Mouse (Mus musculus) forebrain, embryonic 12.5 days (tissue): ENCODE results near the gene Rps6ka5. TPM values are rescaled to one million over a fixed set of nuclear protein-coding genes. Genes with fewer than 3 reads are reported as not detected.
A peak's percentile ranks its signal among the peaks of the same experiment; 100 is the strongest.

Experiments
- ATAC-seq: fragments of 200-750 bp; cut with Nextera tagmentation; 2 replicates; pipeline ENCODE4 v1.8.0; 2017; ENCODE audit warnings: moderate TSS enrichment; ENCODE audit not compliant: low FRiP score
- H3K27ac ChIP-seq: fragments of 300-500 bp; sonication (generic); 2 replicates; pipeline ENCODE4 v1.5.1; 2016; ENCODE audit warnings: mild to moderate bottlenecking
- H3K27me3 ChIP-seq: fragments of 300-500 bp; sonication (generic); 2 replicates; pipeline ENCODE4 v1.6.1; 2016; ENCODE audit warnings: mild to moderate bottlenecking
- H3K36me3 ChIP-seq: fragments of 300-500 bp; sonication (generic); replicated peaks from 2 replicates; pipeline ENCODE4 v1.6.1; 2016; ENCODE audit warnings: mild to moderate bottlenecking
- H3K4me1 ChIP-seq: fragments of 300-500 bp; sonication (generic); 2 replicates; pipeline ENCODE4 v1.6.1; 2016
- H3K4me2 ChIP-seq: fragments of 300-500 bp; sonication (generic); 2 replicates; pipeline ENCODE4 v1.6.1; 2016; ENCODE audit warnings: mild to moderate bottlenecking, moderate library complexity
- H3K4me3 ChIP-seq: fragments of 300-500 bp; sonication (generic); replicated peaks from 2 replicates; pipeline ENCODE4 v1.5.1; 2016; ENCODE audit warnings: mild to moderate bottlenecking
- H3K9ac ChIP-seq: fragments of 300-500 bp; sonication (generic); 2 replicates; pipeline ENCODE4 v1.6.1; 2016; ENCODE audit warnings: mild to moderate bottlenecking
- H3K9me3 ChIP-seq: fragments of 300-500 bp; sonication (generic); 2 replicates; pipeline ENCODE4 v1.6.1; 2016
- WGBS: fragments of 180-500 bp; shearing (Covaris S2); methylation state at CpG from one replicate; pipeline ENCODE4 v1.1.7; 2016; 5-methylcytosine and 5-hydroxymethylcytosine counted together
- polyA plus RNA-seq: library from polyadenylated mRNA; unstranded; fragments of >200 nt; fragmentation: Nextera tagmentation; extraction: Ambion mirVana; gene quantifications from 2 replicates; pipeline ENCODE4 v1.2.1, GENCODE M21; 2016

Gene Rps6ka5
- polyA plus RNA-seq, 1 experiment from 2014 or later, result 6.5 TPM

GRCm38 (mm10) chr12:100567627-100568026 lies 159.2 kb downstream of the Rps6ka5 start:
- no peak overlapping the region for H3K27ac ChIP-seq
- no peak overlapping the region for H3K4me3 ChIP-seq
- no peak overlapping the region for H3K4me2 ChIP-seq
- H3K36me3 ChIP-seq, result no peaks in the 10 kb centered on the region
- ATAC-seq, result no peak
- 76% methylated on average over 3 of the region's 3 CpGs for WGBS
- no peaks in the 10 kb centered on the region for H3K27me3 ChIP-seq
- no peaks in the 10 kb centered on the region for H3K9me3 ChIP-seq
- H3K4me1 ChIP-seq, result no peaks in the 10 kb centered on the region
- no peak overlapping the region for H3K9ac ChIP-seq

GRCm38 (mm10) chr12:100553675-100554074 lies 173.1 kb downstream of the Rps6ka5 start:
- Histone ChIP-seq H3K9ac (no peak overlapping the region), H3K4me2 (no peak overlapping the region), H3K27me3 (no peaks in the 10 kb centered on the region), H3K4me1 (no peaks in the 10 kb centered on the region), H3K36me3 (no peaks in the 10 kb centered on the region), H3K9me3 (no peaks in the 10 kb centered on the region), H3K27ac (no peak overlapping the region), H3K4me3 (no peak overlapping the region)
- WGBS, result 91% methylated on average over 6 of the region's 6 CpGs
- no peak for ATAC-seq

DNA sequence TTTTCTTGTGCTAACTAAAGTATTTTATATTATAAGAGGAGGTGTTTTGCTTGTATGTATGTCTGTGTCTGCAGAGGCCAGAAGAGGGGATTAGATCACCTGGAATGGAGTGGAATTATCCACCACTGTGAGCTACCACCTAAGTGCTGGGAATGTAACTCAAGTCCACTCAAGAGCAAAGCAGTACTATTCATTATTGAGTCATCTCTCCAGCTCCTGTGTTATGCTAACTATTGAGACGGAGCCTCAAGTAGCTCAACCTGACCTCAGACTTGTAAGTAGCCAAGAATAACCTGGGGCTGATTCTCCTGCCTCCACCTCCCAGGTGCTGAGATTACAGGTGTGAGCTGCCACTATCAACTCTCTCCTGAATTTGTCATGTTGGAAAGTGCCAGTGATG lies 174.8 kb downstream of the Rps6ka5 start:
- no peaks in the 10 kb centered on the region for H3K4me1 ChIP-seq
- no peak overlapping the region for H3K9ac ChIP-seq
- ATAC-seq, result no peak
- no peak overlapping the region for H3K4me2 ChIP-seq
- no peaks in the 10 kb centered on the region for H3K36me3 ChIP-seq
- no peaks in the 10 kb centered on the region for H3K27me3 ChIP-seq
- no peak overlapping the region for H3K27ac ChIP-seq
- H3K4me3 ChIP-seq, result no peak overlapping the region
- 82% methylated on average over 1 of the region's 1 CpGs for WGBS
- H3K9me3 ChIP-seq, result no peaks in the 10 kb centered on the region

- no peaks in the 10 kb centered on the region for H3K4me1 ChIP-seq
- H3K27ac ChIP-seq, result no peak overlapping the region
- no peak for ATAC-seq
- no peak overlapping the region for H3K4me3 ChIP-seq
- no peak overlapping the region for H3K4me2 ChIP-seq
- H3K27me3 ChIP-seq, result no peaks in the 10 kb centered on the region
- 90% methylated on average over 4 of the region's 4 CpGs for WGBS
- H3K9ac ChIP-seq, result no peak overlapping the region
- H3K36me3 ChIP-seq, result no peaks in the 10 kb centered on the region
- no peaks in the 10 kb centered on the region for H3K9me3 ChIP-seq
These were observed 182.6 kb downstream of the Rps6ka5 start for GRCm38 (mm10) chr12:100544194-100544567.

- no peak overlapping the region for H3K4me2 ChIP-seq
- no peak overlapping the region for H3K4me3 ChIP-seq
- H3K27me3 ChIP-seq, result no peaks in the 10 kb centered on the region
- no peak for ATAC-seq
- no peaks in the 10 kb centered on the region for H3K4me1 ChIP-seq
- H3K36me3 ChIP-seq, result no peaks in the 10 kb centered on the region
- no peaks in the 10 kb centered on the region for H3K9me3 ChIP-seq
- no peak overlapping the region for H3K9ac ChIP-seq
- H3K27ac ChIP-seq, result no peak overlapping the region
- 82% methylated on average over 6 of the region's 6 CpGs for WGBS
These were observed 183.2 kb downstream of the Rps6ka5 start for GRCm38 (mm10) chr12:100543437-100544193.

DNA sequence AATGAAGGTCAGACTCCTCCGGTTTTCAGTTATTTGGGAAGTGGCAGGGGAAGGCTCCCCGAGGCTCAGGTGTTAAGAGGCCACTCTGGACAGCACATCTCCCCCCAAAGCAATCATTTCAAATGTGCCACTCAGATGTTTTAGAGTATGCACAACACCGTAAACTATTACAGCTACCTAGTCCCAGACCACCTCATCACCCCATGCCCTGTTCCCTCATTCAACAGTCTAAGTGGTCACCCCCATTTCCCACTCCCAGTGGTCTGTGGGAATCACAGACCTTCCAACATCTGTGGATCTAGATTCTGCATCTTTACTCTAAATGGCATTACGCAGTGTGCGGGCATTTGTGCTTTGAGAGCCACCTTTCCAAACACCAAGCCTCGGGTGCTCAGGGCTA lies 184.3 kb downstream of the Rps6ka5 start:
- H3K4me2 ChIP-seq, result no peak overlapping the region
- ATAC-seq, result no peak
- 87% methylated on average over 6 of the region's 6 CpGs for WGBS

DNA sequence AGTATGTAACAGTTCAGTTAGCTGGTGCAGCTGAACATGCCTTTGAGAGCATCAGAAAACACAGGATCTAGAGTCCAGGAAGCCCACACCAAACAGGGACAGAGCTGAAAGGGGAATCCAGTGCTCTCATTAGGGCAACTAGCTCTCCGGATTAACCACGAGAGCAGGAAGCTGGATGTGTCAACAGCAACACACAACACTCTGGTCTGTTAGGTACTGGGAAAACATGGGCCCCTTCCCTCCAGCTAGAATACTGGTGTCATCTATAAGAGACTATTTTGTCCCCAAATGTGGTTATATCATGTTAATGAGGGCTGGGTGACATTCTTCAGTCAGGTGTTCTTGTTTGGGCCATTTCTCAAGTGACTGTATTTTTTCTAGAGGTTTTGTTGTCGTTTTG lies 184.7 kb downstream of the Rps6ka5 start:
- no peaks in the 10 kb centered on the region for H3K4me1 ChIP-seq
- WGBS, result 51% methylated on average over 3 of the region's 3 CpGs
- H3K9ac ChIP-seq, result no peak overlapping the region
- H3K27me3 ChIP-seq, result no peaks in the 10 kb centered on the region
- no peak overlapping the region for H3K4me2 ChIP-seq
- H3K4me3 ChIP-seq, result no peak overlapping the region
- H3K9me3 ChIP-seq, result no peaks in the 10 kb centered on the region
- H3K36me3 ChIP-seq, result no peaks in the 10 kb centered on the region
- ATAC-seq, result no peak
- no peak overlapping the region for H3K27ac ChIP-seq

More for the DNA sequence above, 184.3 kb downstream of the Rps6ka5 start:
- no peaks in the 10 kb centered on the region for H3K9me3 ChIP-seq
- H3K4me1 ChIP-seq, result no peaks in the 10 kb centered on the region
- H3K27ac ChIP-seq, result no peak overlapping the region
- no peak overlapping the region for H3K9ac ChIP-seq
- no peaks in the 10 kb centered on the region for H3K27me3 ChIP-seq
- H3K36me3 ChIP-seq, result no peaks in the 10 kb centered on the region
- no peak overlapping the region for H3K4me3 ChIP-seq

GRCm38 (mm10) chr12:100539158-100539714 lies 187.5 kb downstream of the Rps6ka5 start:
- ATAC-seq, result no peak
- no peak overlapping the region for H3K4me2 ChIP-seq
- H3K36me3 ChIP-seq, result no peaks in the 10 kb centered on the region
- peaks cover 9% of the 10 kb centered on the region for H3K4me1 ChIP-seq
- H3K9ac ChIP-seq, result no peak overlapping the region
- no peak overlapping the region for H3K4me3 ChIP-seq
- no peak overlapping the region for H3K27ac ChIP-seq
- no peaks in the 10 kb centered on the region for H3K27me3 ChIP-seq
- 75% methylated on average over 9 of the region's 9 CpGs for WGBS
- H3K9me3 ChIP-seq, result no peaks in the 10 kb centered on the region

GRCm38 (mm10) chr12:100538445-100539157 lies 188.2 kb downstream of the Rps6ka5 start:
- Histone ChIP-seq H3K4me1 (peaks cover 14% of the 10 kb centered on the region), H3K36me3 (no peaks in the 10 kb centered on the region), H3K9me3 (no peaks in the 10 kb centered on the region), H3K4me2 (no peak overlapping the region), H3K27me3 (no peaks in the 10 kb centered on the region), H3K4me3 (no peak overlapping the region), H3K27ac (no peak overlapping the region), H3K9ac (no peak overlapping the region)
- ATAC-seq, result no peak
- 74% methylated on average over 7 of the region's 7 CpGs for WGBS

DNA sequence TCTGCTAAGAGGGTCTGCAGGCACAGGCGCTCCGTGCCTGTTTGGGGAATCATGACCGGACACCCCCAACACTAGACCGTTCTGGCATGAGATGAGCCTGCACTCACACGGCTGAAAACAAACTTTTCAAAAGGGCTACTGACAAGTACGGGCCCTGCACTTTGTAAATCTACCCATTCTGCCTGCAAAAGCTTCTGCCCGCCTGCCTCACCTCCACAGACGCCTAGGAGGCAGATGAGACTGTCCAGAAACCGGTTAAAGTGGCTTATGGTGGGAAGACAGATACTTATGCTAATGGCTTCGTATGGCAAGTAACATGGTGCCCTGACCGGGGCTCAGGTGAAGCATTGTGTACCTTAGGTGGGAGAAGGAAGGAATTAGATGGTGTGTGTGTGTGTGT lies 189.7 kb downstream of the Rps6ka5 start:
- H3K36me3 ChIP-seq, result no peaks in the 10 kb centered on the region
- ATAC-seq, result no peak
- H3K4me1 ChIP-seq, result peaks cover 14% of the 10 kb centered on the region
- 90% methylated on average over 11 of the region's 11 CpGs for WGBS
- H3K4me2 ChIP-seq, result no peak overlapping the region
- H3K27me3 ChIP-seq, result no peaks in the 10 kb centered on the region
- no peak overlapping the region for H3K27ac ChIP-seq
- H3K9me3 ChIP-seq, result no peaks in the 10 kb centered on the region
- no peak overlapping the region for H3K4me3 ChIP-seq
- no peak overlapping the region for H3K9ac ChIP-seq

GRCm38 (mm10) chr12:100535028-100535427 lies 191.8 kb downstream of the Rps6ka5 start:
- no peak for ATAC-seq
- Histone ChIP-seq H3K36me3 (no peaks in the 10 kb centered on the region), H3K4me1 (peaks cover 14% of the 10 kb centered on the region), H3K4me3 (no peak overlapping the region), H3K4me2 (no peak overlapping the region), H3K27ac (no peak overlapping the region), H3K27me3 (no peaks in the 10 kb centered on the region), H3K9ac (no peak overlapping the region), H3K9me3 (no peaks in the 10 kb centered on the region)
- 37% methylated on average over 12 of the region's 12 CpGs for WGBS

DNA sequence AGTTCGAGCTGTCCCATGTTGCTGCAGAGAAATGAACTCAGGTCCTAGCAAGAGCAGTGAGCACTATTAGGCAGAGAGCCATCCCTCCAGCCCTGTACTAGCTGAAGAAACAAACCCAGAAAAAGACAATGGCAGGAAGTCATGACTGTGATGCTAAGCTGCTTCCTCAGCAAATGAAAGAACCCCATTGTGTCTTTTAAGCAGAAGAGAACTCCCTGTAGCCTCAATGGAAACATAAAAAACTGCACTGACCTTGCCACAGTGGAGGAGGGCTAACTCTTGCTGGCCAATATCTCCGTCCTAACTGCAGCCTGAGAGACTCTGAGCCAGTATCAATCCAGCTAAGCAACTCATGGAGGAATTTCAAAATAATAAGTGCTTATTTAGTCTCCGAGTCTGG lies 192.8 kb downstream of the Rps6ka5 start:
- no peak overlapping the region for H3K9ac ChIP-seq
- ATAC-seq, result no peak
- WGBS, result 48% methylated on average over 3 of the region's 3 CpGs
- no peaks in the 10 kb centered on the region for H3K27me3 ChIP-seq
- peak overlapping the region; percentile 14; the same call in 1 of the 2 replicates for H3K27ac ChIP-seq
- no peaks in the 10 kb centered on the region for H3K36me3 ChIP-seq
- peaks cover 18% of the 10 kb centered on the region for H3K4me1 ChIP-seq
- H3K4me3 ChIP-seq, result no peak overlapping the region
- no peak overlapping the region for H3K4me2 ChIP-seq
- no peaks in the 10 kb centered on the region for H3K9me3 ChIP-seq
